Mouse (Mus musculus) MEL (cell line): ENCODE data around the gene Ccdc88c. TPM values are rescaled to one million over a fixed set of nuclear protein-coding genes. Genes with fewer than 3 reads are reported as not detected.

Experiments used
- DNase-seq: peaks from one replicate; pipeline ENCODE4 v3.0.0; 2011; ENCODE audit warnings: low read depth, low spot score
- H3K27ac ChIP-seq: 2 replicates; pipeline ENCODE4 v1.5.1; 2012; ENCODE audit warnings: low read depth, mild to moderate bottlenecking, control low read depth, low read length, moderate library complexity; ENCODE audit not compliant: control insufficient read depth
- H3K27me3 ChIP-seq, 2 experiments: fragments of 150-350 bp in 1 of 2; sonication (generic) in 1 of 2; 2 replicates each; pipeline ENCODE4 v1.6.1; 2012; ENCODE audit warnings: low read length in 2 of 2, mild to moderate bottlenecking in 2 of 2, improper control_type of control experiment in 1 of 2, moderate library complexity in 1 of 2; ENCODE audit not compliant: insufficient read depth in 2 of 2, control insufficient read depth in 1 of 2
- H3K36me3 ChIP-seq, 2 experiments: 2 replicates each; pipeline ENCODE4 v1.6.1; 2012 to 2014; ENCODE audit warnings: low read length in 2 of 2, improper control_type of control experiment in 1 of 2, inconsistent platforms in 1 of 2, mild to moderate bottlenecking in 1 of 2; ENCODE audit not compliant: insufficient read depth in 2 of 2, control insufficient read depth in 1 of 2
- H3K4me1 ChIP-seq, 2 experiments: fragments of 150-350 bp in 1 of 2; sonication (generic) in 1 of 2; 2 replicates each; pipeline ENCODE4 v1.6.1; 2012; ENCODE audit warnings: low read length in 2 of 2, improper control_type of control experiment in 1 of 2, mild to moderate bottlenecking in 1 of 2; ENCODE audit not compliant: insufficient read depth in 2 of 2, control insufficient read depth in 1 of 2
- H3K4me3 ChIP-seq, 2 experiments: fragments of 150-350 bp in 1 of 2; sonication (generic) in 1 of 2; 2 replicates each; pipeline ENCODE4 v1.5.1; 2012; ENCODE audit warnings: low read depth in 2 of 2, low read length in 2 of 2, mild to moderate bottlenecking in 2 of 2, moderate library complexity in 2 of 2, control low read depth in 1 of 2, improper control_type of control experiment in 1 of 2; ENCODE audit not compliant: control insufficient read depth in 1 of 2, insufficient read depth in 1 of 2
- H3K79me2 ChIP-seq: 2 replicates; pipeline ENCODE4 v1.6.1; 2012; ENCODE audit warnings: mild to moderate bottlenecking, low read length, moderate library complexity; ENCODE audit not compliant: control insufficient read depth, poor library complexity, insufficient read depth
- H3K9ac ChIP-seq: 2 replicates; pipeline ENCODE4 v1.6.1; 2012; ENCODE audit warnings: low read depth, mild to moderate bottlenecking, control low read depth, low read length, moderate library complexity; ENCODE audit not compliant: control insufficient read depth, poor library complexity, severe bottlenecking
- H3K9me3 ChIP-seq: fragments of 150-350 bp; sonication (generic); replicated peaks from 2 replicates; pipeline ENCODE4 v1.6.1; 2012; ENCODE audit warnings: mild to moderate bottlenecking, low read length, improper control_type of control experiment, moderate library complexity; ENCODE audit not compliant: insufficient read depth
- BHLHE40 ChIP-seq: IDR thresholded peaks from 2 replicates; pipeline ENCODE4 v1.6.1; 2012; ENCODE audit warnings: low read depth, mild to moderate bottlenecking, inconsistent platforms, low read length, improper control_type of control experiment, borderline replicate concordance
- CHD1 ChIP-seq: IDR thresholded peaks from 2 replicates; pipeline ENCODE4 v1.6.1; 2012; ENCODE audit warnings: low read depth, mild to moderate bottlenecking, inconsistent platforms, low read length, improper control_type of control experiment
- E2F4 ChIP-seq: IDR thresholded peaks from 2 replicates; pipeline ENCODE4 v1.6.1; 2011; ENCODE audit warnings: low read depth, low read length, improper control_type of control experiment, borderline replicate concordance
- ETS1 ChIP-seq: IDR thresholded peaks from 2 replicates; pipeline ENCODE4 v1.6.1; 2012; ENCODE audit warnings: low read depth, mild to moderate bottlenecking, inconsistent platforms, low read length, improper control_type of control experiment, moderate library complexity
- HCFC1 ChIP-seq: IDR thresholded peaks from 2 replicates; pipeline ENCODE4 v1.6.1; 2012; ENCODE audit warnings: low read depth, mild to moderate bottlenecking, inconsistent platforms, low read length, improper control_type of control experiment, moderate library complexity
- JUND ChIP-seq: IDR thresholded peaks from 2 replicates; pipeline ENCODE4 v1.6.1; 2011; ENCODE audit warnings: low read depth, mild to moderate bottlenecking, improper control_type of control experiment, low read length
- MXI1 ChIP-seq: IDR thresholded peaks from 2 replicates; pipeline ENCODE4 v1.6.1; 2011; ENCODE audit warnings: mild to moderate bottlenecking, low read depth, low read length, improper control_type of control experiment
- MYB ChIP-seq: IDR thresholded peaks from 2 replicates; pipeline ENCODE4 v1.6.1; 2011; ENCODE audit warnings: mild to moderate bottlenecking, low read depth, low read length, improper control_type of control experiment
- MYC ChIP-seq: IDR thresholded peaks from 2 replicates; pipeline ENCODE4 v1.6.1; 2011; ENCODE audit warnings: low read depth, mild to moderate bottlenecking, low read length, improper control_type of control experiment, moderate library complexity
- NELFE ChIP-seq: IDR thresholded peaks from 2 replicates; pipeline ENCODE4 v1.6.1; 2011; ENCODE audit warnings: low read depth, low read length, improper control_type of control experiment
- POLR2A ChIP-seq, 2 experiments: IDR thresholded peaks; 2 replicates each; pipeline ENCODE4 v1.6.1; 2011 to 2012; ENCODE audit warnings: low read length in 2 of 2, mild to moderate bottlenecking in 2 of 2, control low read depth in 1 of 2, improper control_type of control experiment in 1 of 2, low read depth in 1 of 2, moderate library complexity in 1 of 2; ENCODE audit not compliant: control insufficient read depth in 1 of 2, insufficient read depth in 1 of 2, poor library complexity in 1 of 2
- POLR2AphosphoS2 ChIP-seq: IDR thresholded peaks from 2 replicates; pipeline ENCODE4 v1.6.1; 2011; ENCODE audit warnings: low read length, improper control_type of control experiment
- RCOR1 ChIP-seq: IDR thresholded peaks from 2 replicates; pipeline ENCODE4 v1.6.1; 2012; ENCODE audit warnings: low read depth, mild to moderate bottlenecking, inconsistent platforms, low read length, improper control_type of control experiment
- SMC3 ChIP-seq: IDR thresholded peaks from 2 replicates; pipeline ENCODE4 v1.6.1; 2011; ENCODE audit warnings: low read depth, low read length, improper control_type of control experiment
- TAL1 ChIP-seq: IDR thresholded peaks from 2 replicates; pipeline ENCODE4 v1.6.1; 2012; ENCODE audit warnings: mild to moderate bottlenecking, inconsistent platforms, low read length, moderate library complexity, mixed read lengths
- TBP ChIP-seq: IDR thresholded peaks from 2 replicates; pipeline ENCODE4 v1.8.0; 2011; ENCODE audit warnings: low read depth, low read length, improper control_type of control experiment
- ZKSCAN1 ChIP-seq: IDR thresholded peaks from 2 replicates; pipeline ENCODE4 v1.6.1; 2012; ENCODE audit warnings: low read depth, mild to moderate bottlenecking, inconsistent platforms, low read length, improper control_type of control experiment, moderate library complexity
- ZMIZ1 ChIP-seq: IDR thresholded peaks from 2 replicates; pipeline ENCODE4 v1.6.1; 2012; ENCODE audit warnings: low read depth, mild to moderate bottlenecking, inconsistent platforms, low read length, improper control_type of control experiment, moderate library complexity
- polyA plus RNA-seq, 2 experiments: library from polyadenylated mRNA; stranded (reverse) in 1 of 2; unstranded in 1 of 2; fragments of >175 nt in 1 of 2; fragments of >200 nt in 1 of 2; gene quantifications; 2 replicates each; pipeline versions ENCODE4 v1.2.1 to v1.2.4; 2012; ENCODE audit warnings: low replicate concordance in 2 of 2, low read depth in 1 of 2; ENCODE audit not compliant: insufficient read length in 2 of 2, insufficient read depth in 1 of 2, missing spikeins in 1 of 2
- total RNA-seq: library from RNA; depleted of rRNA; stranded (reverse); fragments of 300-350 nt; gene quantifications from 2 replicates; pipeline ENCODE4 v1.2.3, GENCODE M21; 2012

Gene Ccdc88c
- total and polyA plus RNA-seq, 3 experiments: 8.7 to 15.3 TPM; not detected in 1

DNA sequence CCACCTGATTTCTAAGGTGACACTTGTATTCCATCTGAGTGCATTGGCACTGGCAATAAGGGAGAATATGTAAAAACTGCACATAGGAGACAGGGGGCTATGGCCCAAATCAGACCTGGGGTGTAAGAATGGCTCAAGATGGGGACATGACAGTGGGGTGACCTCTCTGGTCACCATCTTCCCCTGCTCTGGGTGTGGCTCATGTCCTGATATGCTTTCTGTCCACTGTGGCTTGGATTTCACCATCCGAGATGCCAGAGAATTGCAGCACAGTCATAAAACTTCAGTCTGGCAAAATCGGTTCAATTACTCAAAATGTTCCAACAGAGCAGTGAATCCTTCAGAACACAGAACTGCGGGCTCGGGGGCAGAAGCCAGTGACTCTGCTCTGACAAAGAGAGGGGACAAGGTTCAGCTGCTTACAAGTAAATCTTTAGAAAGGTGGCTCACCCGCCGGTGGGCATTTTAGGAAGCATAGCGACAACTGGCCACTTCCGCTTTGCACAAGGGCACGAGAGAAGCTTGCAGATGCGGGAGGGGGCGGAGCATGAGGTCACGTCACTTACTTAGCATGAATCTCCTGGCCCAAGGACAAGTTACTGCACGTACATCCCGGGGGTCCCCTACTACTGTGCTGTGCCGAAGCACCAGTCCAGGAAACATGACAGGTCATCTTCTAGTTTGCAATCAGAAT, 104.1 kb downstream of the Ccdc88c start:
- Histone ChIP-seq H3K27ac (no peak overlapping the region), H3K27me3 (no peaks in the 10 kb centered on the region), H3K9ac (no peak overlapping the region), H3K36me3 (no peaks in the 10 kb centered on the region; a peak in 2 of 4 replicates), H3K9me3 (no peaks in the 10 kb centered on the region), H3K4me1 (no peaks in the 10 kb centered on the region), H3K79me2 (no peaks in the 10 kb centered on the region), H3K4me3 (no peak overlapping the region)
- no peak for DNase-seq
- TF ChIP-seq E2F4 (no peak), RCOR1 (no peak), CHD1 (no peak), ETS1 (no peak), MXI1 (no peak), ZMIZ1 (no peak), JUND (no peak), SMC3 (no peak), NELFE (no peak), MYC (no peak), POLR2A (IDR thresholded peaks at IDR 0.05; ENCODE audit: control insufficient read depth in 1 of 2, insufficient read depth in 1 of 2, low read depth in 1 of 2, low read length in 2 of 2, poor library complexity in 1 of 2) (no peak), BHLHE40 (no peak), ZKSCAN1 (no peak), HCFC1 (no peak), TAL1 (no peak), MYB (no peak)

DNA sequence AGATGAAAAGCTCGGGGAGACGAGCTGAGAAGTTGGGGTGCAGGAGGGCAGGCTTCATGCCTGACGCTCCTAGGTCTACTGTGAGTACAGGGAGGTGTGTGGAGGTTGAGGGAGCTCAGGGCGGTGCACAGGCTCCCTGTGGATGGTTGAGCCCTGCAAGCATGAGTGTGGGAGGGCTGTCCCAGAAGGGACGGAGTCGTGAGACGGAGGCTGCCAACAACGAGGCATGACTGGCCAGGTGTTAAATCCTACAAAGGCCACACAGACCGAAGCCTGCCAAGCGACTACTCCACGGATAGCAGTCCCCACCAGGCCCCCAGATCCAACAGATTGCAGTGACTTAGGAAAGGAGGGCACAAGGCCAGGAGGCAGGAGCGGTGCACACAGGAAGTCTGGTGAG, 118.1 kb downstream of the Ccdc88c start:
- Histone ChIP-seq H3K4me3 (no peak overlapping the region), H3K36me3 (no peaks in the 10 kb centered on the region), H3K79me2 (no peaks in the 10 kb centered on the region), H3K27ac (no peak overlapping the region), H3K4me1 (no peaks in the 10 kb centered on the region), H3K27me3 (no peaks in the 10 kb centered on the region), H3K9me3 (no peaks in the 10 kb centered on the region), H3K9ac (no peak overlapping the region)
- TF ChIP-seq POLR2A (IDR thresholded peaks at IDR 0.05; ENCODE audit: control insufficient read depth in 1 of 2, insufficient read depth in 1 of 2, low read depth in 1 of 2, low read length in 2 of 2, poor library complexity in 1 of 2) (no peak), TBP (no peak), POLR2AphosphoS2 (no peak)
- DNase-seq: no peak
